Mouse (Mus musculus) lung, postnatal 10 days (tissue): ENCODE data around the gene Npff.

Experiments used
- DNase-seq: peaks from one replicate; pipeline ENCODE4 v3.0.0; 2021

Gene Npff

GRCm38 (mm10) chr15:102519211-102520141 is 5.3 kb downstream of the Npff start:
- no peak for DNase-seq

- no peak for DNase-seq
These were observed 5.9 kb downstream of the Npff start for GRCm38 (mm10) chr15:102518859-102519201.

- peak; percentile 100 for DNase-seq
These were observed 6.5 kb downstream of the Npff start, which contains the start of gene Tarbp2 for GRCm38 (mm10) chr15:102517976-102518858. Tarbp2 (plus strand) TSS chr15:102518192.

- no peak for DNase-seq
These were observed 7.1 kb downstream of the Npff start for GRCm38 (mm10) chr15:102517631-102517975.

- DNase-seq = peak; percentile 78
These were observed 7.9 kb downstream of the Npff start, which contains the start of gene Map3k12 for GRCm38 (mm10) chr15:102516728-102517404. Map3k12 (minus strand) TSS chr15:102517064.

- peak; percentile 28 for DNase-seq
These were observed 8.4 kb downstream of the Npff start for GRCm38 (mm10) chr15:102516293-102516692.

GRCm38 (mm10) chr15:102515791-102516190 is 9.0 kb downstream of the Npff start:
- no peak for DNase-seq

- DNase-seq = no peak
These were observed 9.5 kb downstream of the Npff start for GRCm38 (mm10) chr15:102515261-102515660.

- no peak for DNase-seq
These were observed 11.7 kb downstream of the Npff start for GRCm38 (mm10) chr15:102513004-102513403.

GRCm38 (mm10) chr15:102512471-102512870 is 12.3 kb downstream of the Npff start:
- no peak for DNase-seq

GRCm38 (mm10) chr15:102512010-102512409 is 12.7 kb downstream of the Npff start:
- no peak for DNase-seq

GRCm38 (mm10) chr15:102511285-102511833 is 13.4 kb downstream of the Npff start:
- no peak for DNase-seq

GRCm38 (mm10) chr15:102510590-102511284 is 14.0 kb downstream of the Npff start:
- DNase-seq = peak; percentile 93

- DNase-seq = no peak
These were observed 14.6 kb downstream of the Npff start for GRCm38 (mm10) chr15:102510110-102510509.

- DNase-seq = no peak
These were observed 16.4 kb downstream of the Npff start for GRCm38 (mm10) chr15:102508336-102508735.

- no peak for DNase-seq
These were observed 17.2 kb downstream of the Npff start for GRCm38 (mm10) chr15:102507561-102507960.

- DNase-seq = no peak
These were observed 17.9 kb downstream of the Npff start for GRCm38 (mm10) chr15:102506864-102507263.

GRCm38 (mm10) chr15:102506464-102506830 is 18.3 kb downstream of the Npff start:
- no peak for DNase-seq

GRCm38 (mm10) chr15:102505770-102506463 is 18.8 kb downstream of the Npff start:
- DNase-seq = no peak

- no peak for DNase-seq
These were observed 19.5 kb downstream of the Npff start for GRCm38 (mm10) chr15:102505073-102505769.
